Mouse (Mus musculus) cerebellum, adult (tissue): Measurements from ENCODE around the gene Tbxas1.

Experiments used
- ATAC-seq: cut with Nextera tagmentation; 2 replicates; pipeline ENCODE4 v1.9.2; 2017; ENCODE audit warnings: mild to moderate bottlenecking, moderate library complexity, mixed read lengths; ENCODE audit not compliant: insufficient number of reproducible peaks, low FRiP score, low TSS enrichment

The Tbxas1 gene

GRCm38 (mm10) chr6:38875258-38876070, at the start of gene Tbxas1:
Gene Tbxas1, plus strand, starts transcription at chr6:38875404.
- ATAC-seq: peak; percentile 34; the same call in 1 of the 2 replicates

- no peak for ATAC-seq
Measured at GRCm38 (mm10) chr6:38825886-38826285, 49.3 kb upstream of the Tbxas1 start.

- no peak for ATAC-seq
Measured at GRCm38 (mm10) chr6:38826857-38827256, 48.3 kb upstream of the Tbxas1 start.

GRCm38 (mm10) chr6:38827435-38827834, 47.8 kb upstream of the Tbxas1 start:
- no peak for ATAC-seq

GRCm38 (mm10) chr6:38828211-38828610, 47.0 kb upstream of the Tbxas1 start:
- ATAC-seq: no peak

GRCm38 (mm10) chr6:38829452-38829851, 45.8 kb upstream of the Tbxas1 start:
- no peak for ATAC-seq

GRCm38 (mm10) chr6:38833721-38834120, 41.5 kb upstream of the Tbxas1 start:
- ATAC-seq: no peak

- no peak for ATAC-seq
Measured at GRCm38 (mm10) chr6:38834727-38835126, 40.5 kb upstream of the Tbxas1 start.

- no peak for ATAC-seq
Measured at GRCm38 (mm10) chr6:38835217-38835616, 40.0 kb upstream of the Tbxas1 start.

GRCm38 (mm10) chr6:38838061-38838460, 37.1 kb upstream of the Tbxas1 start:
- ATAC-seq: no peak

- ATAC-seq: no peak
Measured at GRCm38 (mm10) chr6:38839891-38840290, 35.3 kb upstream of the Tbxas1 start.

- peak; percentile 57; the same call in 1 of the 2 replicates for ATAC-seq
Measured at GRCm38 (mm10) chr6:38840380-38840779, 34.8 kb upstream of the Tbxas1 start.

- ATAC-seq: no peak
Measured at GRCm38 (mm10) chr6:38840780-38841179, 34.4 kb upstream of the Tbxas1 start.

GRCm38 (mm10) chr6:38841551-38841950, 33.7 kb upstream of the Tbxas1 start:
- ATAC-seq: no peak

GRCm38 (mm10) chr6:38845117-38845516, 30.1 kb upstream of the Tbxas1 start:
- ATAC-seq: no peak

GRCm38 (mm10) chr6:38845876-38846275, 29.3 kb upstream of the Tbxas1 start:
- no peak for ATAC-seq

GRCm38 (mm10) chr6:38846330-38847195, 28.6 kb upstream of the Tbxas1 start:
- ATAC-seq: no peak

- no peak for ATAC-seq
Measured at GRCm38 (mm10) chr6:38847447-38847846, 27.8 kb upstream of the Tbxas1 start.

- ATAC-seq: no peak
Measured at GRCm38 (mm10) chr6:38847958-38848910, 27.0 kb upstream of the Tbxas1 start.

GRCm38 (mm10) chr6:38850715-38851259, 24.4 kb upstream of the Tbxas1 start:
- ATAC-seq: no peak
